Mouse (Mus musculus): Measurements from ENCODE around the gene Gm21746. TPM values are rescaled to one million over a fixed set of nuclear protein-coding genes. Genes with fewer than 3 reads are reported as not detected.

Gene Gm21746
- not detected in 2 replicates for polyA plus RNA-seq (2012; rRNA removed)

GRCm38 (mm10) chrY:6237895-6238294, at the start of gene Gm21746:
Gene Gm21746 (minus strand): TSS chrY:6237995.

GRCm38 (mm10) chrY:6266798-6267197, 29.0 kb upstream of the Gm21746 start, which contains the start of gene Gm20873:
Gene Gm20873 (plus strand): TSS chrY:6267098.

Other genes starting within 250 kb of the Gm21746 start
- gene Gm20873, start 29.1 kb upstream of the Gm21746 start, polyA plus RNA-seq (2012; rRNA removed) = not detected in 2 replicates

Measured in central nervous system, embryonic 11.5 days (tissue).